Mouse (Mus musculus) brain, embryonic 14.5 days (tissue): Measurements from ENCODE around the gene Tfe3. TPM values are rescaled to one million over a fixed set of nuclear protein-coding genes. Genes with fewer than 3 reads are reported as not detected.

Experiments
- DNase-seq: peaks from one replicate; pipeline ENCODE4 v3.0.0-alpha.2; 2011; ENCODE audit warnings: low read depth
- CTCF ChIP-seq: fragments of 200-500 bp; IDR thresholded peaks from 2 replicates; pipeline ENCODE4 v1.5.1; 2012; ENCODE audit warnings: inconsistent platforms, mild to moderate bottlenecking, moderate library complexity, borderline replicate concordance; ENCODE audit not compliant: insufficient read depth, insufficient read length; ENCODE audit errors: extremely low read depth
- POLR2A ChIP-seq: fragments of 200-500 bp; IDR thresholded peaks from 2 replicates; pipeline ENCODE4 v1.6.1; 2012; ENCODE audit warnings: mild to moderate bottlenecking, inconsistent platforms, borderline replicate concordance; ENCODE audit not compliant: poor library complexity, insufficient read depth, insufficient read length, severe bottlenecking; ENCODE audit errors: extremely low read depth
- polyA plus RNA-seq: library from polyadenylated mRNA; depleted of rRNA; stranded (reverse); fragments of >200 nt; gene quantifications from 2 replicates; pipeline ENCODE4 v1.2.3, GENCODE M21; 2012

Tfe3 gene
- polyA plus RNA-seq, 1 experiment, result 22.6 TPM

DNA sequence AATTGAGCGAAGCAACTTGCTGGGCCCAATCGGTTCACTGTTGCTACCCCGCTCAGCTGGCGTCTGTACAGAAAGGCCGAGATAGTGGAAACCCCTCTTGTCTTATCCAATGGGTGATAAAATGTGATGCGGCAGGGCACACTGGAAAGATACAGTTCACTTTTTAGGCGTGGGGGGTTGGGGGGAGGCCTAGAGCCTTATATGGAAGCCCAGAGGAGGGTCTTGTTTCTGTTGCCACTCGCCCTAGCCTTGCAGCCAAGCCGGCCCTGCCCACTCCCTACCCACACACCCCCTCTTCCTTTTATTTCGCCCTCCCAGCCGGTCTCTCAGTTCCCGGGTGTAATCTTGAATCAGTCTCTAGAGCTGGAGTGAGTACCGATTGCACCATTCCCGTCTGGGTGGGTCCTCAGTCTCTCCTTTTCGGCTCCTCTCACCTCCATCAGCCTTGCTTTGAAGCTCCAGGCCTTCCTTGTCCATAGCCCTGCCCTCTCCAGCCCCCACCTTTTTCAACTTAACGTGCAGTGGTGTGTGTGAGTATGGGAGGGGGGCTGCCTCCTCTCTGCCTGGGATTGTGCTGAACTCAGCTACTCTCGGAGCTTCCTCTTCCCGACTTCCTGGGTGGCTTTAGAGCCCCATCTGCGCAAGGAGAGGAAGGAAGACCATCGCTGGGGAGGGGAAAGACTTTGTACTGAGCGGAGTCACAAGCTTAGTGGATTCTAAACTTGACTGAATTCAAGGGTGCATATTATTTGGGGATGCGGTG, 1.5 kb downstream of the Tfe3 start:
- no peak for TF ChIP-seq CTCF
- no peak for TF ChIP-seq POLR2A
- no peak for DNase-seq

- no peak for DNase-seq
- TF ChIP-seq POLR2A, result no peak
- TF ChIP-seq CTCF, result no peak
Observed at GRCm38 (mm10) chrX:7764657-7765280, 2.4 kb downstream of the Tfe3 start.

DNA sequence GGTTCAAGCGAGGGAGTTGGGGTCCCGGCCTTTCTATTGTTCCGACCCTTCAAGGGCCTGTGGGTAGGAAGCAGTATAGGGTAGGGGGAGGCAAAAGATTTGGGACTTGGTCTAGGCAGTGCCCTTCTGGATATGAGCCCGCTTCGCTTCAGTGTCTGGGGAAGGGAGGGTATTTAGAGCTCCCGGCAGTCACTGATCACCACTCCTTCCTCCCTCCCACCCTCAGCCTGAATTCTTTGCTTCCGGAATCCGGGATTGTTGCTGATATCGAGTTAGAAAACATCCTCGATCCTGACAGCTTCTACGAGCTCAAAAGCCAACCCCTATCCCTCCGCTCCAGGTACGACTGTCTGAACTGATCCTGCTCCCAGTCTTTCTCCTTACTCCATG, 2.9 kb downstream of the Tfe3 start:
- DNase-seq, result no peak
- TF ChIP-seq CTCF, result no peak
- no peak for TF ChIP-seq POLR2A

DNA sequence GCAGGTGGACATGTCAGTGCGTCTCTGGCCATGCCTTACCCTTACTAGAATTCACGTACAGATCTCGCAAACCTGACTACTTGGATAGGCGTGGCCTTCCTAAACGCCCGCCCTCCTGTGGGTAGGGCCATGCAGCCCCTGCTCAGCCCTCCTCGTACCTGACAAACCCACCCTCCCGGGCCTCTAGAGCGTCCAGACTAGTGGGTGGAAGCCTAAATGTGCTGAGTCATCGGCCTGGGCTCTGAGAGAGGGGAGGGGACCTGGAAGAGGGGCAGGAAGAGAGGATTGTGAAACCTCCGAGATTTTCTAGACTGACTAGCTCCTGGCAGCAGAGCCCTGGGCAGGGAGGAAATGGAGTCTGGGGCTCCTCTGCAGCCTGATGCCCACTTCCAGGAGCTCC, 3.4 kb downstream of the Tfe3 start:
- TF ChIP-seq POLR2A, result no peak
- DNase-seq, result peak; percentile 48

DNA sequence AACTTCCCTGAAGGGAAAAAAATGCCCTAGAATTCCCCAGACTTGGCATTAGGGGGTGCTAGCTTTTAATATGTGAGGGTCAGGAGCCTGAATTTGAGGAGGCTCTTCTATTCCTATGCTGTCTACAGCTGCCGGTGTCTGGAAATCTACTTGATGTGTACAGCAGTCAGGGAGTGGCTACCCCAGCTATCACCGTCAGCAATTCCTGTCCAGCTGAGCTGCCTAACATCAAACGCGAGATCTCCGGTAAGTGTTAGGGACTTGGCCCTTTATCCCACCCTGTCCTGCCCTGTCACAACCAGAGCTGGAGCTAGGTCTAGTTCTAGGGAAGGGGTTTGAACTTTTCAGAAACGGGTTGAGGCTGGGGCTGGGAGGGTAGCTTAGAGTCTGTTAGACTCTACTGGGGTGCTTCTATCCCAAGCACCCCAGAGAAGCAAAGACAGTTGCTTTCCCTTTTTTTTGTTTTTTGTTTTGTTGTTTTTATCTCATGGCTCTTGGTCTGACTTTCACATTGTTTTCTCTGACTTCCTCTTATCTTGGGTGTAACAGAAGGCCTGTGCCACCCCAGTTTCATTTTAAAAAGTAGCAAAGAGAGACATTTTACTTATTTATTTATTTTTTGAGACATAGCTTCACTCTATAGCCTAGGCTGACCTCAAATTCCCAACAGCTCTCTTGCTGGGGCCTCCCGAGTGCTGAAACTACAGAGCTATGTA, 7.1 kb downstream of the Tfe3 start:
- TF ChIP-seq CTCF, result no peak
- TF ChIP-seq POLR2A, result no peak
- DNase-seq, result no peak

- no peak for DNase-seq
- TF ChIP-seq POLR2A, result no peak
- TF ChIP-seq CTCF, result peak; percentile 28; the same call in 1 of the 2 replicates
Observed at GRCm38 (mm10) chrX:7772766-7773165, 10.4 kb downstream of the Tfe3 start.

DNA sequence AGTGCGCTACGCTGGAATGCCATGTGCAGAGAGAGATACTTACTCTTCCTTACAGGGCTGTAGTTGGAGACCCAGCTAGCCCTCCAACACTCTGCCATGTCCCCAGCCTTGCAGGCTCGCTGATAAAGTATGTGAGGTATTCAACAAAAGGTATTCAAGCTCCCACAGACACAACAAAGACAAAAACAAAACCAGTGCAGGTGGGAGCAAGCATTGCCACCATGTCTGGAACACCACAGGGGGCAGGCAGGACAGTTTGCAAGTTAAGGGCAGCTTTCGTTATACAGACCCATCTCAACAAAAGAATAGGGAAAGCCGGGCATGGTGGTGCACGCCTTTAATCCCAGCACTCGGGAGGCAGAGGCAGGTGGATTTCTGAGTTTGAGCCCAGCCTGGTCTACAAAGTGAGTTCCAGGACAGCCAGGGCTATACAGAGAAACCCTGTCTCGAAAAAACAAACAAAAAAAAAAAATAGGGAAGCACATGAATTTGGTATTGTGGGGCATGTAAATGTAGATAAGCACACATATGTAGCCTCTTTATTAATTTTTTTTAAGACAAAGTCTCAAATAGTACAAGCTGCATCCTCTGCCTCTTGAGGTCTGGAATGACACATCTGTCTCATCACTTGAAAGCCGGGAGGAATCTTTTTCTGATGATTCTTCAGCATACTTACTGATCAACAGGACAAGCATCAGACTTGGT, 13.3 kb downstream of the Tfe3 start:
- no peak for DNase-seq
- TF ChIP-seq CTCF, result no peak
- TF ChIP-seq POLR2A, result no peak

DNA sequence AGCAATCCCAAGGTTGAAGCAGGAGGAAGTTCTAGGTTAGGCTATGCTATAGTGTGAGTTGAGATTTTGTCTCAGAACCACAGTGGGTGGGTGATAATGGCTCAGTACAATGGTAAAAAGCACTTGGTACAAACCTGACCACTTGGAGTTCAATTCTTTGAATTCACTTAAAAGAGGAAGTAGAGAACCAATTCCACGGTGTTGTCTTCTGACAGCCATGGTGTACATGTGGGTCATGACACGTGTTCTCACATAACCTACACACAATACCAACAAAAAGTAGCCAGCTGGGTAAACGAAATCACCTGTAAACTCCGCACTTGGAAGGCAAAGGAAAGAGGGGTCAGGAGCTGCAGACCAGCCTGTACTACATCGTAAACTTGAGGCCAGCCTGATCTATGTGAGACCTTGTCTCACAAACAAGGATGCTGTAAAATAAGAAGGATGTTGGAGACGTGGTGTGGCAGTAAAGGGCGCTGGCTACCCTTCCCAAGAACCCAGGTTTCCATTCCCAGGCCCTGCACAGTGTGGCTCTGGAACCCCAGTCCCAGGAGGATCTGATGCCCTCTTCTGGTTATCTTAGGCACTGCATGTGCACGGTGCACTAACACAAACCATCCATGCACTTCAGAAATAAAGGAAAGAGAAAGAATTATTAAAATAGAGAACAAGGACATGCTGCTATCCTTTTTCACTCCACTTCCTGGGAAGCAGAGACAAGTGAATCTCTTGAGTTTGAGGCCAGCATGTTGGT, 14.1 kb downstream of the Tfe3 start:
- peak; percentile 52 for DNase-seq
- TF ChIP-seq CTCF (peak; percentile 74), POLR2A (no peak)

GRCm38 (mm10) chrX:7778450-7779244, 16.3 kb downstream of the Tfe3 start:
- TF ChIP-seq POLR2A (no peak), CTCF (no peak)
- no peak for DNase-seq

DNA sequence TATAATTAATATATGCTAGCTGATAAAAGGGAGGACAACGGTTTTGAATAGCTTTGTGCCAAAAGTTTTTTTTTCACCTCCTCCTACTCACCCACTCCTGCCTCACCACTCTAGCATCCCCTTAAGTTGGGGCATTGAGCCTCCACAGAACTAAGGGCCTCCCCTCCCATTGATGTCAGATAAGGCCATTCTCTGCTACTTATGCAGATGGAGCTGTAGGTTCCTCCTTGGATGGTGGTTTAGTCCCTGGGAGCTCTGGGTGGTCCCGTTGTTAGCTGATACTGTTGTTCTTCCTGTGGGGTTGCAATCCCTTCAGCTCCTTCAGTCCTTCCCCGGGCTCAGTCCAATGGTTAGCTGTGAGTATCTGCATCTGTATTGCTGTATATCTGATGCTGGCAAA, 16.9 kb downstream of the Tfe3 start:
- TF ChIP-seq CTCF, result no peak
- TF ChIP-seq POLR2A, result no peak
- DNase-seq, result no peak
